Mouse (Mus musculus) hindbrain, embryonic 13.5 days (tissue): ENCODE measurements at regions not wholly inside any gene's neighbourhood (a gene's known extent, or its start where the extent isn't known, plus 50 kb on each side); places are given as distances from the start of the nearest gene placed in this dataset.

Source experiments
- ATAC-seq: fragments of 200-750 bp; cut with Nextera tagmentation; 2 replicates; pipeline ENCODE4 v1.8.0; 2017; ENCODE audit warnings: moderate TSS enrichment; ENCODE audit not compliant: low FRiP score
- H3K27ac ChIP-seq: fragments of 300-500 bp; sonication (generic); 2 replicates; pipeline ENCODE4 v1.5.1; 2015; ENCODE audit warnings: inconsistent platforms, mild to moderate bottlenecking, moderate library complexity
- H3K27me3 ChIP-seq: fragments of 300-500 bp; sonication (generic); 2 replicates; pipeline ENCODE4 v1.6.1; 2015; ENCODE audit warnings: mild to moderate bottlenecking, inconsistent platforms
- H3K36me3 ChIP-seq: fragments of 300-500 bp; sonication (generic); 2 replicates; pipeline ENCODE4 v1.6.1; 2015; ENCODE audit warnings: mild to moderate bottlenecking, inconsistent platforms
- H3K4me1 ChIP-seq: fragments of 300-500 bp; sonication (generic); replicated peaks from 2 replicates; pipeline ENCODE4 v1.6.1; 2015; ENCODE audit warnings: inconsistent platforms
- H3K4me2 ChIP-seq: fragments of 300-500 bp; sonication (generic); 2 replicates; pipeline ENCODE4 v1.6.1; 2015; ENCODE audit warnings: inconsistent platforms, mild to moderate bottlenecking, moderate library complexity
- H3K4me3 ChIP-seq: fragments of 300-500 bp; sonication (generic); 2 replicates; pipeline ENCODE4 v1.5.1; 2015; ENCODE audit warnings: mild to moderate bottlenecking, inconsistent platforms
- H3K9ac ChIP-seq: fragments of 300-500 bp; sonication (generic); 2 replicates; pipeline ENCODE4 v1.6.1; 2015; ENCODE audit warnings: mild to moderate bottlenecking, inconsistent platforms
- H3K9me3 ChIP-seq: fragments of 300-500 bp; sonication (generic); 2 replicates; pipeline ENCODE4 v1.6.1; 2016; ENCODE audit warnings: inconsistent platforms
- WGBS: fragments of 180-500 bp; shearing (Covaris S2); methylation state at CpG from one replicate; pipeline ENCODE4 v1.1.7; 2015; 5-methylcytosine and 5-hydroxymethylcytosine counted together

DNA sequence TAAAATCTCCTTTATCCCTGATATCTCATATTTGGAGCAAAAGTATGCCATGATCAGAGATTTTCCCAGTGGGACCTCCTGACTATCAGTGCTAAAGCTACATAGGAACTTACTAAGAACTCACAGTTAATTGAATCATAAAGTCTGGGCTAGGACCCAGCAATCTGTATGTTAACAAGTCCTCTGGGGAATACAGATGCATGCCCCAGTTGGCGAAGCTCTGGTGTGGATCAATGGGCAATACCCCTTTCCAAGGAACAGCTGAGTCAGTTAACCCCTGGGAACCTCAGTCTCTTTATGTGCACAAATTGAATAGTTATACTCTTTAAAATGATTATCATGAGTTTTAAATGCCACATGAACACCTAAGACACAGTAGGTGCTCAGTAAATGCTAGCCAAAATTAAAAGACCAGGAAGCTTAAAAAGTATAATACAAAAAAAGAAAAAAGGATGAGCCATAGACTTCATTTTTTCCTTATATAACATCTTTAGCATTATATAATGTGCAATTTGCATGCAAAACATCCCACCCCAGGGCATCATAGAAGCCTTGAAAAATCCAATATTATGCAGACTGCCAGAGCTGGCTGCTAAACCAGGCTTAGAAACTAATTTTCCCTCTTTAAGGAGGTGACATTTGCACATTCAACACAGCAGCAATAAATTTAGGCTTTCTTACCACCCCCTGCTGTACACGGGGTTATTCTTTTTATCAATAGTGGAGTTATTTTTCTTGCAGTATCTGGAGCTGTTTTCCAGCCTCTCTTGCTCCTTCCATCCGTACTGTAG is 202.7 kb downstream of the Gm16223 start:
- H3K27me3 ChIP-seq = no peaks in the 10 kb centered on the region
- H3K9me3 ChIP-seq = no peaks in the 10 kb centered on the region
- H3K4me3 ChIP-seq = no peak overlapping the region
- no peak overlapping the region for H3K9ac ChIP-seq
- H3K4me2 ChIP-seq = no peak overlapping the region
- ATAC-seq = peak; percentile 87
- H3K4me1 ChIP-seq = 0 out of 2 replicates have a peak, but pooled peaks cover 3% of the 10 kb centered on the region
- no peaks in the 10 kb centered on the region for H3K36me3 ChIP-seq
- 55% methylated on average over 3 of the region's 3 CpGs for WGBS
- peak overlapping the region; percentile 18; the same call in 1 of the 2 replicates for H3K27ac ChIP-seq

DNA sequence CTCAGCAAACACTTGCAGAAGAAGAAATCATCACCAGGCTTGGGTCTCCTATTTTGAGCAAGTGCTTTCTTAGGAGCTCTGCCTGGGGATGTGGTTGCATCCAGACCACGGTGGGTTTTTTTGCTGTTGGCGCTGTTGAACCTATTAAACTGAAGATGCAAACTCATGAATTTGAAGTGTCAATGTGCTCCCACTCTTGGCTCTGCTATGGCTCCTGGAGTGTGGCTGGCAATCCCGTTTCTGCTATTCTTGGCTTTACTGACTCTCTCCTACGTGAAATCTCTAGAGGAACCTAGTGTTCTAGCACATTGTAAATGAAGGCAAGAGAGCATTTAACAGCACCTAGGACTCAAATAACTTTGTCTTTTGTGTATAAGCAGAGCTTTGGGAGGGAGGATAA is 204.2 kb downstream of the Gm16223 start:
- 88% methylated on average over 4 of the region's 4 CpGs for WGBS
- ATAC-seq = no peak
- H3K36me3 ChIP-seq = no peaks in the 10 kb centered on the region

DNA sequence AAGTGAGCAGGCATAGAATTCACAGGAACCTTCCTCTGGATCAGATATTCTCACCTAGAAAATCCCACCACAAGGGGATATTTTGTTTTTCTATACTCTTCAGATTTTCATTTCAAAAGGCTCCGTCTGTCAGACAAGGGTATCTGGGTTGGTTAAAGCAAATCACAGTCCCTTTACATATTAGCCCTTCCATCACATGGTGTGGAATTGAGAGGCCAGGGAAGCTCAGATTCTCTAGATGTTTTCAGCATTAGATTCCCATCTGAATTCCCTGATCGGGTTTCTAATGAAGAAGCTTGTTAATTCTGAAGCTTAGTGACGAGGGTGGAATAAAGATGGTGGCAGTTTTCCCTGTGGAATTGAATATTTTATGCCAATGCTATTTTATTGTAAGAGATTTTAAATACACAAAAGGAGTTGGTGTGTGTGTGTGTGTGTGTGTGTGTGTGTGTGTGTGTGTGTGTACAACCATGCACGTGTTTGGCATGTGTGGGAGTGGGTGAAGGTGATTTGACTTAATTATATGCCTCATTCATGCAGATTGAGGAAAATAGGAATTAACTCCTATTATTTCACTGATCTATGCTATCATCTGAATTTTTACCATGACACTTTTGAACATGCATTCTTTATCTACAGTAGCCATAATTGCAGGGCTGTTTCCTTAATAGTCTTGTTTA is 211.0 kb downstream of the Gm16223 start:
- 53% methylated on average over 4 of the region's 4 CpGs for WGBS
- no peaks in the 10 kb centered on the region for H3K9me3 ChIP-seq
- H3K9ac ChIP-seq = no peak overlapping the region
- no peak overlapping the region for H3K4me3 ChIP-seq
- no peak overlapping the region for H3K4me2 ChIP-seq
- no peaks in the 10 kb centered on the region for H3K4me1 ChIP-seq
- no peak; the same call in 1 of the 2 replicates for ATAC-seq
- no peaks in the 10 kb centered on the region for H3K27me3 ChIP-seq
- 0 out of 2 replicates have a peak overlapping the region, but pooled peaks have one; percentile 18 for H3K27ac ChIP-seq
- H3K36me3 ChIP-seq = no peaks in the 10 kb centered on the region

More for the DNA sequence above, 204.2 kb downstream of the Gm16223 start:
- no peaks in the 10 kb centered on the region for H3K9me3 ChIP-seq
- no peak overlapping the region for H3K4me2 ChIP-seq
- no peaks in the 10 kb centered on the region for H3K27me3 ChIP-seq
- no peak overlapping the region for H3K9ac ChIP-seq
- H3K4me3 ChIP-seq = no peak overlapping the region
- 0 out of 2 replicates have a peak, but pooled peaks cover 3% of the 10 kb centered on the region for H3K4me1 ChIP-seq
- no peak overlapping the region for H3K27ac ChIP-seq
